Mouse (Mus musculus) lung, adult 2 months (tissue): ENCODE data around the gene Supt3. TPM values are rescaled to one million over a fixed set of nuclear protein-coding genes. Genes with fewer than 3 reads are reported as not detected.

Experiments
- DNase-seq: peaks from one replicate; pipeline ENCODE4 v3.0.0; 2022
- H3K4me1 ChIP-seq: fragments of 200-500 bp; 2 replicates; pipeline ENCODE4 v1.6.1; 2011; ENCODE audit warnings: low read length; ENCODE audit not compliant: control insufficient read depth, insufficient read depth
- H3K4me3 ChIP-seq: fragments of 200-500 bp; replicated peaks from 2 replicates; pipeline ENCODE3; 2011; ENCODE audit warnings: low read depth, mild to moderate bottlenecking, control low read depth, low read length; ENCODE audit errors: extremely low read depth
- CTCF ChIP-seq: fragments of 200-500 bp; IDR thresholded peaks from 2 replicates; pipeline ENCODE4 v1.5.1; 2011; ENCODE audit warnings: mild to moderate bottlenecking, low read length, control low read depth; ENCODE audit not compliant: insufficient read depth
- POLR2A ChIP-seq: fragments of 200-500 bp; IDR thresholded peaks from 2 replicates; pipeline ENCODE4 v1.6.1; 2011; ENCODE audit warnings: low read depth, mild to moderate bottlenecking, control low read depth, low read length, borderline replicate concordance; ENCODE audit errors: extremely low read depth
- WGBS: fragments of 180-500 bp; shearing (Covaris S2); methylation state at CpG from one replicate; pipeline ENCODE4 v1.1.7; 2018; 5-methylcytosine and 5-hydroxymethylcytosine counted together
- polyA plus RNA-seq: library from polyadenylated mRNA; depleted of rRNA; stranded (reverse); fragments of >200 nt; gene quantifications from 2 replicates; pipeline ENCODE4 v1.2.3, GENCODE M21; 2012

Gene Supt3
- polyA plus RNA-seq, 1 experiment, result 2.9 TPM

DNA sequence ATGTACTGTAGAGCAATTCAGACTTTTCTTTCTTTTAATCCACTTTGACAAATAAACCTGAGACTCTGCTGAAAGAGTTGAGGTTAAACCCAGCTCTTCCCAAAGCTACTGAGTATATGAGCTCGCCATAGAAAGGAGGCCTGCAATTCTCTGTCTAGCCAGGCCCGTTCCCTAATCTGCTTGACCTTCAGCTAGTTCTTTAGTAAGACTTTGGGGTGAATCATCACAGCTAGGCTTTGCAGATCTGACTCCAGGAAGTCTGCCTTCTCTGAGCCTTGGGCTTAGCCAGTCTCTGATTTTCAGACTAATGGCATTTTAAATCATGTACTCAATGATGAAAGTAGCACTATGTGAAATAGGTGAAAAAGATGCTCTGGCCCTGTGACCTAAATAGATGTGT is 288.5 kb downstream of the Supt3 start:
- 84% methylated on average over 2 of the region's 2 CpGs for WGBS
- TF ChIP-seq POLR2A (no peak), CTCF (no peak)
- H3K4me3 ChIP-seq, result no peak overlapping the region
- no peaks in the 10 kb centered on the region for H3K4me1 ChIP-seq
- no peak for DNase-seq

DNA sequence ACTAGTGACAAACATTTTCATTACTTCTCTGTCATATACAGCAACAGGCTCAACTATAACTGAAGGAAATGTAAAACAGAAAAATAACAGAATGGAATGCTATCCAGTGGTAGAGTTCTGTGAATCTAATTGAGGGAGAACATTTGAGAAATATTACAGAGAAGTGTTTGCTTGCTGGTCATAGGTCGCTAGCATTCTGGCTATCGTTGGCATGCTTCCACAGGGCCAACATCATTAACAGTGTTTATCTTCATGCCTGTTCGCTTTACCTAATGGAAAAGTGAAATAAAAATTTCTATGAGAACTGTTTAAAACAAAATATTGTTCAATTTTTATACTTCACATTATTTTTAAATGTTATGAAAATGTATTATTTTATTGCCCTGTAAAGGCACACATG is 290.5 kb downstream of the Supt3 start:
- Histone ChIP-seq H3K4me3 (no peak overlapping the region), H3K4me1 (no peaks in the 10 kb centered on the region)
- TF ChIP-seq CTCF (no peak), POLR2A (no peak)
- 75% methylated on average over 3 of the region's 3 CpGs for WGBS
- DNase-seq, result no peak

DNA sequence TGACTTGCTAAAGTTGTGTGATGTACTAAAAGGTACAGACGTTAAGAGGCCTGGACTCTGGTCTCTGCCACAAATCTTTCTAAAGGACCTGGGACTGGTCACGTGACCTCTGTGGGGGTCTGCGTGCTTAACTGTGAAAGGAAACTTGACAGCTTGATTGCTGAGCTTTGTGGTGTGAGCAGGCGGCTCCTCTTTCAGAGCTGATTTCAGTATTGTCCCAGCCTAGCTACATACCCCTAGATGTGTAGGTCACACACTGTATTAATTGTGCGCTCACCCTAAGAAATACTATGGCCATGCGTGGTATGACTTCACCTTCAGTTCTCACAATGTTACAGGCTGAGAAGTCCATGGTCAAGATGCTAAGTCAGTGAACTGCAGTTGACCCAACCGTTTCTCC is 291.4 kb downstream of the Supt3 start:
- TF ChIP-seq CTCF (no peak), POLR2A (no peak)
- H3K4me1 ChIP-seq, result no peaks in the 10 kb centered on the region
- DNase-seq, result no peak
- WGBS, result 81% methylated on average over 7 of the region's 7 CpGs
- H3K4me3 ChIP-seq, result no peak overlapping the region

DNA sequence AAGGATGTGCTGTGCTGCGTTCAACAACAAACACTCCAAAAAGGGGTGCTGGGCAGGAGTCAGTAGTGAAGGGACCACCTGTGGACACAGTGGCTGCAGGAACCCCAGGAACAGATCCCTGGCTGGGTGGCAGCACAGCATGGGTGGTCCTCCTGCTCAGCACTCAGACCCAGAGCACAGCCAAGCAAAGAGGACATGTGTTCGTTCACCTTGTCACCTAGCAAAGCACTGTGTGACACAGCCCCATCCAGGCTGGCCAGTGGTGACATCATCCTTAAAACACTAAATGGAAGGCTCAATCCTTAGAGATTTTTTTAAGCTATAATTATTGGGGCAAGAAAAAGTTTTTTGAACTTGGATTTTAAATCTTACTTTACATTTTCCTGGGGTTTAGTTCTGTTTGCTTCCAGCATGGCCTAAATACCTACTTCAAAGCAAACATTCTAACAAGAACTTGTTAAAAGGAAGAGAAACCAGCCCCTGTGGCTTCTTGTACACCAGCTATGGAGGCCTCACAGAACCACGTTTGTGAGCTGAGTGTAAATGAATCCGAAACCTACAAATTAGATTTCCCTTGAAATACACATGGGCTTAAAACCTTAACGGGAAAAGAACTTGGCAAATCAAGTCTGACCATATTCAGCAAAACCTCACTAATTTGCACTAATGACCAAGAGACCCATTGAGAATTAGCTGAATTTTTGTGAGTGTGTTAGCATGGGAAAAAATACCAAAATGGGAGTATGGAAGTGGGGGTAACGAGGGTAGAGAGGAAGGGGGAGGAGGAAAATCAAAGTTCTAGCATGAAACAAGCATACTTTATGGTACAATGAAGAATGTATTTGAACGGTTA is 295.8 kb downstream of the Supt3 start:
- Histone ChIP-seq H3K4me1 (no peaks in the 10 kb centered on the region), H3K4me3 (no peak overlapping the region)
- DNase-seq, result no peak
- TF ChIP-seq POLR2A, result no peak
- TF ChIP-seq CTCF, result no peak
- WGBS, result 71% methylated on average over 7 of the region's 7 CpGs

DNA sequence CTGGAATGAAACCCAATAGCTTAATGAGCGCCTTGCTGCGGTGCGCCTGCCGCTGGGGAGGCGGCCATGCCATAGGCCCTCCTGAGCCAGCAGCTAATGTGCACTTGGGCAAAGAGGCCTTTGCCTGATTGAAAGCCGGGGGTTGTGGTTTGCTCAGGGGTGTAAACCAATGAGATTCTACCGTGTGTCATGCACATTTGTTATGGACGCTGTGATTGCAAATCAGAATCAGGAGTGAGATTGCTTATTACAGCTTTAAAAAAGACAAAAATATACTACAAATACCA is 296.3 kb downstream of the Supt3 start:
- no peak for DNase-seq
- no peak for TF ChIP-seq POLR2A
- TF ChIP-seq CTCF, result no peak
- no peak overlapping the region for H3K4me3 ChIP-seq
- WGBS, result 98% methylated on average over 8 of the region's 8 CpGs
- H3K4me1 ChIP-seq, result no peaks in the 10 kb centered on the region

DNA sequence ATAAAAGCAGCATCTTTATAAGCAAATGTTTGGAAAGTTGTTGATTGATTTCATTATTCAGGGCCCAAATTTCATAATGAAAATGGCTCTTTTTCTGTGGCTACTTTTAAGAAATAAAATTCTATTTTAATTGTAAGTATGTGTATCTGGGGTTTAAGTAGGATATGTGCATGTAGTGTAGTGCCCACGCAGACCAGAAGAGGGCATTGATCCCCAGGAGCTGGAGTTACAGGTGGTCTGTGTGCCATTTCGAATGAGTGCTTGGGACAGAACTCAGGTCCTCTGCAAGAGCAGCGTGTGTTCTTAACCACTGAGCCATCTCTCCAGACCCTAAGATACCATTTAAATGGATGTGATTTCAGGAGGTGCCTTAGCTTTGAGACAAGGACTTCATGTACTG is 296.8 kb downstream of the Supt3 start:
- TF ChIP-seq POLR2A, result no peak
- no peak for TF ChIP-seq CTCF
- DNase-seq, result no peak
- Histone ChIP-seq H3K4me3 (no peak overlapping the region), H3K4me1 (no peaks in the 10 kb centered on the region)
- 88% methylated on average over 3 of the region's 3 CpGs for WGBS

DNA sequence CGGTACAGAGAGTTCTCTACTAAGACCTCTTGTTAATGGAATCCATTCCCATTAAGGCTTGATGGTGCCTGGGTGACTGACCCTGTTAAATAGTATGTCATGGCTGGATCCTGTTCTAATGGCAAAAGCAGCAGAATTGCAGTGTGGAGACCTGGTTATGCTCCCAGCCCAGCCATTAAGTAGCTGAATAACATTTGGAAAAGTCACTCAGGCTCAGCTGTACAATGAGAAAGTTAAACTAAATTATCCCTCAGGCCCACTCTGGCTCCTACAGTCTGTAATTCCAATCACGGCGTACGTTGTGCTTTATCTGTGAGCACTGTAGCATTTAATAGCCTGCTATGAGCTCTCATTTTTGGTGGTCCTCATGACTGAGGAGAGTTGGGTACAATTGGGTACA is 300.0 kb downstream of the Supt3 start:
- Histone ChIP-seq H3K4me3 (no peak overlapping the region), H3K4me1 (no peaks in the 10 kb centered on the region)
- no peak for TF ChIP-seq POLR2A
- no peak for TF ChIP-seq CTCF
- 95% methylated on average over 4 of the region's 4 CpGs for WGBS
- no peak for DNase-seq

DNA sequence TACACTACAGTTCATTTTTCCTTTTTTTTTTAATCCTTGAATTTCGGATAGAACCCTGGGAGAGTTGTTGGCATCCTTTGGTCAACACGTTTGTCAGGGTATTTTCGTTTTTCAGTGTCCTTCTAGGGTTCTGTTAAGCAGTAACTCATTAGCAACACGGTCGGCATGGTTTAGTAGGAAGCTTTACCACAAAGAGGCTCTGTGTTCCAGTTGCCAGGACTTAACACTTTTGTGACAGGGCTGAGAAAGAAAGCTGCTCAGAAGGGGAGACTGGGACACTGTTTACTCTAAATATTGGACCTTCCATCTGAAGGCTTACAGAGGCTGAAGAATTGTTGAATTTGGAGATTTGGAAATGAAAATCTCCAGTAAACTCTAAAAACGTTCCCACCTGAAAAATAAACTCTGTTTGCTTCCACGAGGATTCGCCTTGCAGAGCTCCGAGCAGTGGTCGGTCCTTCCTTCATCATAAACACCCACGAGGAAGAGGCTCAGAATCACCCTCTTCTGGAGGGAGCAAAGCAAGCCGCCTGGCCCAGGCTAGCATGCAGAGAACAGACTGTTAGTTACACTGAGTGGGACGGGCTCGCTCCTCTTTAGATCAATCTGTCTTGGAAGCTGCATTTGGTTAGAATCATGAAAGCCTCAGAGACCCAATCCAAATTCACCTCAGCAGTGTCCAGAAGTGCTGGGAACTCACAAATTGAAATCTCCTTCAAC is 301.1 kb downstream of the Supt3 start:
- no peak for DNase-seq
- Histone ChIP-seq H3K4me1 (no peaks in the 10 kb centered on the region), H3K4me3 (no peak overlapping the region)
- 62% methylated on average over 14 of the region's 14 CpGs for WGBS
- TF ChIP-seq CTCF (no peak), POLR2A (no peak)

DNA sequence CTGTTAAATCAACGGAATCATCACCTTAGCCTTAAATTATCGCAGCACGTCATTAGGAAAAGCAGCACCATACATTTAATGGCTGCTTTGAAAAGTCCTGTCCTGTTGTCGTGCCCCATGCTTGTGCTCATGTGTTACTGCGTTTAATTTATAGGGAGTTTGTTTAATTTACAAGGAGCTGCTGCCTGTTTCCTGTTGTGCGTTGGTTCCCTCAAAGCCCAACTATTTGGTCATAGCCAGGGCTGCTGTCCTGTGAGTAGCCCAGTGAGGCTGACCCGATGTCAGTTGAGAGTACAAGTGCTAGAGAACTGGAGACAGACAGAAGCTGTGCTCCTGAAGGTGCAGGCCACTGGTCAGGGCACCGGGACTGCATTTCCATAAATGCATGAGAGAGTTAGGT is 304.6 kb downstream of the Supt3 start:
- 60% methylated on average over 8 of the region's 8 CpGs for WGBS
- no peak for DNase-seq
- Histone ChIP-seq H3K4me3 (no peak overlapping the region), H3K4me1 (no peaks in the 10 kb centered on the region)
- TF ChIP-seq CTCF (no peak), POLR2A (no peak)

DNA sequence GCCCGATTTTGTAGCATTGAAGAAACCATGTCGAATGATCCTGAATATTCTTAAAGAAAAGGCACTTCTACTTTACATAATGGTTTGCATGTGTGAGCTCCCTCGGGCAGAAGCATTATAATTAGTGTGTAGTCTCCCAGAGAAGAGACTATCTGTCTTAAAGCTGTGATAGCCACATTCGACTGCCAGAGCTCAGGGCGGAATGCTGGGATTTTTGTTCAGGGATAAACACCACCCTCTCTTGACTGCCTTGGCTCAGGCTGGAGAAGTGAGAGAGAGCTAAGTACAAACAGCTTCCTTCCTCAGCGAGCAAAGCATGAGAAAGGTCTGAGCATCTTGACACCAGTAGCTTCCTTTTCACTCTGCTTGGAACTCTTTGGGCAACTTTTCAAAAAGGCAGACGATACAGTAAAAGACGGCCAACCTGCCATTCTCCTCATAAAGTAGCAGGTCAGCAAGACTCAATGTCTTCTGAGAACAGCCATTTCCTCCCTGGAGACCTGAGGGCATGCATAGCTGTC is 305.1 kb downstream of the Supt3 start:
- Histone ChIP-seq H3K4me3 (no peak overlapping the region), H3K4me1 (no peaks in the 10 kb centered on the region)
- 43% methylated on average over 8 of the region's 8 CpGs for WGBS
- no peak for TF ChIP-seq CTCF
- no peak for TF ChIP-seq POLR2A
- no peak for DNase-seq

DNA sequence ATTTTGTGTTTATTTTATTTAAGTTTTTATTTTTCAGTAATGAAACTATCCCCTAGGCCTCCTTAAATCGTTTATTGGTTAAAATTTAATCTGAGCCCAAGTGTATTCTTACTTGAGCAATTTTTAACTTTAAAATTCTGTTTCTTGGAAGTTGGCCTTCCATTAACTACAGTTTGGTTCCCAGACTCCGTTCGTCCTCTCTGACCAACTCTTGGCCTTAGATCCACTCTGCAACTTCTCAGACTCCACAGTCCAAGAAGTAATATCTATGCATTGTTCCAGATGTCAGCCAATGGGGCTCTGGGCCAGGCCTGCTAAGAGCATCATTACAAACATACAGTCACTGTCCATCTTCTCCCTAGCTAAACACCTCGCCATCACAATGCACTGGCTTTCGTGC is 309.4 kb downstream of the Supt3 start:
- Histone ChIP-seq H3K4me3 (no peak overlapping the region), H3K4me1 (no peaks in the 10 kb centered on the region)
- no peak for TF ChIP-seq CTCF
- no peak for TF ChIP-seq POLR2A
- 89% methylated on average over 5 of the region's 5 CpGs for WGBS
- DNase-seq, result no peak
